Mouse (Mus musculus): ENCODE data around the gene Gstm1.
"Not testable (repeated sequence)": the region's sequence is repeated elsewhere in the genome, so short reads cannot be mapped to it uniquely, and the experiment has no call there.

Gene Gstm1

DNA sequence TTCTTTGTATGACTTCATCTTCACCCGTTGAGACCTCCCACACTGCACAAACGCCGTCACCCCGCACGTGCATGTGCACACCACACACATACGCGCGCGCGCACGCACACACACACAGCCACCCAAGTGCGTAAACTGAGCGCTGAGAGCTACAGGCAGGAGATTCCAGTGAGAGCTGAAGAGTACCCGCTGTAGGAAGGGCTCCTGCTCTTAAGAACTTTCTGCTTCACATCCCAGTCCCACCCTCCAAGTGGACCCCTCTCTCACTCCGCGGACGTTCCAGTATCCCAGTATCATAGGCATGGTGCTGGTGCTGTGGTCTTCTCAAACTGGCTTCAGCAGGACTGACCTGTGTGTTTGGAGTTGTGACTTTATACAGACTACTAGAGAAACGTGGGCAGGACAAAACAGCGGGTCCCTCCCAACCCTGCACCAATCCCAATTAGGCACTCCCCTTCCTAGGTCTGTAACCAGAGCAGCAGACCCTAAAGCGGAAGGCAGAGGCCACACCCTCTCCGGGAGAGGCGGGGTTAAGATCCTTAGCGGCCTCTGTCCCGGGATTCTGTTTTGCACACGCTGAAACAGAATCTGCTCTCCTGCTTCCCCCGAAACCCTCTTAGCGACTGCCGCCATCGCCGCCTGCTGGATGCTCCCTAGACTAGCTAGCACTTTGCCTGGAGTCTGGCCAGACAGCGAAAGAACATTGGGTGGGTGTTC lies at the start of gene Gstm1:
Gene Gstm1, minus strand, starts transcription at position 501 of the 717 bp plus-strand sequence.
- DNase-seq (ENCODE audit: low spot score in 2 of 2) = peak; percentile 99

DNA sequence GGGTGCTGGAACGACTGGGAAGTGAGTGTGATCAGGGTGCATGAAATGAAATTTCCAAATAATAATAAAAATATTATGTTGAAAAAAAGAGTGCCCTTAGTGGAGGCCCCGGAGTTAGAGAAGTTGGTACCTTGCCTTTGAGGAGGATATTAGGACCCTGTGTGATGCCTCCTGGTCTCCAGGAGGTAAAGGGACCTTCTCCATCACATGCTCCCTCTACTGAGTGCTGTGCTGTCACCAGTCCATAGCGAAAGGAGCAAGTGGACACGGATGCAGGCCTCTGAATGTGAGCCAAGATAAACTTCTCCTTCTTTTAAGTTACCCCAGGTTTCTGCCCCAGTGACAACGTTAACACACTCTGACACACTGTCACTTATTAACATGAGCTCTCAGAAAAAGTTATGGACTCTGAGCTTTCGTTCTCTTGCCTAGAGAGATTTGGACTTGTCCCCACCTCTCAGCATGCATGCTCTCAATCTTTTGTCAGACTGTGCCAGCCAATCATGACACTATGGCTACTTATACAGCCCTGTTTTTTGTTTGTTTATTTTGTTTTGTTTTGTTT lies 49.7 kb upstream of the Gstm1 start:
- no peak for DNase-seq (ENCODE audit: low spot score in 2 of 2)

DNA sequence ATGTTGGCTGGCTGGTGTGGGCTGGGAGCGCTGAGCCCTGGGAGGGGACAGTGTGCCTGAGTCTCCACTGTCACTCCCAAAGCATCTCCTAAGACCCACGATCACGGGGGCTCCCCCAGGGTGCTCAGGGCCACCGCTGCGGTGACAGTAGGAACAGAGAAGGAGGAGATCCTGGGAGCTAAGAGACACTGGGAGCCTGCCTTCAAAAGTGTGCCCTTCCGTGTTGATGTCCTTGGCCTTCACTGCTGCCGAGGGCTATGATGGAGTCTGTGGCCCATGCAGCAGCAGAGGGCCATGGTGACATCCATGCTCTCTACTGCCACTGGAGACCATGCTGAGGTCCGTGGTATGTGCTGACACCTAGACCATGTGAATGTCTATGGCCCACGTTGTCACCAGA lies 47.8 kb upstream of the Gstm1 start:
- no peak for DNase-seq (ENCODE audit: low spot score in 2 of 2)

DNA sequence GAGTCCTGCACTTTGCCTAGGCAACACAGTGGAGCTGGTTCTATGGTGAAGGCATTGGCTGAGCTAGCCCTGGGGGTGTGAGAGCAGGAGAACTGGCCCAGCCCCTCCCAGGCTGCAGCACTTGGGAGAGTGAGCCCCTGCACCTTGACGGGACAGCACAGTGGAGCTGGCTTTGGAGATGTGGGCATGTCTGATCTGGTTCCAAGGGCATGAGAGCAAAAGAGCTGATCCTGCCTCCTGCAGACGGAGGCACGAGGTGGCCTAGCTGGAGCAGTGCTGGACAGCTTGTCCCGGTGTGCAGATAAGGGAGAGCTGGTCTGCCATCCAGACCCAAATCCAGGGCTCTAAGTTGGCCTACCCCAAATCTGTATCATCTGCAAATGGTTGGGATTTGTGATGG lies 46.9 kb upstream of the Gstm1 start:
- no peak for DNase-seq (ENCODE audit: low spot score in 2 of 2)

DNA sequence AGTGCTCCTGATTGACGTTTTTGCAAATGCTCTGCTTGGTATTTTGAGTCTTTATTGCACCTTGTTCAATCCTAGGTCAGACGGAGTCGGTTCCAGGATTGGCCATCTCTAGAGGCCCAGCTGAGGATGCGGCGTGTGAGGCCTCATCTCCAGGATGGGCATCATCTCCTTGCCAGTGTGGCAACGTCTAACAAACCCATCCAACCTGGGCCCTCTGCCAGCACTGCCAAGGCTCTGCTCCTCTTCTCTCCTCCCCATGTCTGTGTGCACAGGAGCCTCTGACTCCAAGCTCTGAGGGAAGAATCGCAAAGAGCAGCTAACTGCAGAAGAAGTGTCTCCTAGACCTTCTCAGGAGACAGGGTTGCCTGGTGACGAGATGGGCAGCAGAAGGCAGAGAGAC lies 44.9 kb upstream of the Gstm1 start:
- DNase-seq (ENCODE audit: low spot score in 2 of 2) = no peak

DNA sequence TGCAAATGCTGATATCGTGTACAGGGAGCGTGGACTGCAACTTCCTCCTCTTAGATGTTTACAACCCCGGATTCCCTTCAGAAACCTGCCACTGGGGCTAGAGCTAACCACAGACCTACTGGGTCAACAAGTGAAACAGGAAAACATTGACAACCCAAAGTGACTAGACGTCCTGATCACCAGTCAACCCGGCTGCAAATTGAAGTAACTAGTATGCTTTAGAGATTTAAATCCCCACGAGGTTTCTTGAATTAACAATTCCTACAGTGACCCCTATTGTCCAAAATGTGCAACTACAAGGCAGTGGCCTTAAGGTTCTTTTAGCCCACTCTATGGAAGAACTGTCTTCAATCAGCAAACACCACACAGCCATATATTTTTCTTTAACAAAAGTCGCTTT lies 43.6 kb upstream of the Gstm1 start:
- peak; percentile 34 to 68 for DNase-seq (ENCODE audit: low spot score in 2 of 2)

DNA sequence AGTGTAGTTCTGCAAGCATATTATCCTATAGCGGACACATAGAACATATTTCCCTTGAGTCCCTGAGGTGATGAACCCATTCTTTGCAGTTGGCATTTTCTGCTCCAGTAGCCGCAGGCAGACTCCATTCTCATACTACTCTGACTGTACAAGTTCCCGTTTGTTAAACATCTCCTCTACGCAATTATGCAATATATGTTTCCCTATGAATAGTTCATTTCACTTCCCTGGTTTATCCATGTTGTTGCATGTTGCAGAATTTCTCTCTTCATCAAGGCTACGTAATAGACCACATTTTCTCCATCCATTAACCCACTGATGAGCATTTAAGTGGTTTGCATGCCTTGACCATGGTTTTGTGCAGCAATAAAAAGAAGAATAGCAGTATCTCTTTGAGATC lies 32.7 kb upstream of the Gstm1 start:
- DNase-seq (ENCODE audit: low spot score in 2 of 2) = no peak

DNA sequence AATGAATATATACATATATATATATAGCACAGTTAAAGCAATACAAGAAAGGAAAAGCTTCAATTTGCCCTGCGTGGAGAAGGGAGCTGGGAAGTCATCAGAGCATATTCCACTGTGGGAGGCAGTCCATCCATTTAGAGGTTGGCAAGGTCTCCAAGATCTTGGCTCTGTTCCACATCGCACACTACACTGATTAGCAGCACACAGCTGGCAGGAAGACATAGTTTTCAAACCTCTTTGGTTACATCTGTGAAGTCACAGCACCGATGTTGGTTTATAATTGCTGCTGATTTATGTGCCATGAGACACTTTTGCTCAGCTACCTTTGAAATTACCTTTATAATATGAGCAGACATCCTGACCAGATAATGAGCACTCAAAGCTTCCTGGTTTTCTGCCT lies 30.5 kb upstream of the Gstm1 start:
- no peak for DNase-seq (ENCODE audit: low spot score in 2 of 2)

DNA sequence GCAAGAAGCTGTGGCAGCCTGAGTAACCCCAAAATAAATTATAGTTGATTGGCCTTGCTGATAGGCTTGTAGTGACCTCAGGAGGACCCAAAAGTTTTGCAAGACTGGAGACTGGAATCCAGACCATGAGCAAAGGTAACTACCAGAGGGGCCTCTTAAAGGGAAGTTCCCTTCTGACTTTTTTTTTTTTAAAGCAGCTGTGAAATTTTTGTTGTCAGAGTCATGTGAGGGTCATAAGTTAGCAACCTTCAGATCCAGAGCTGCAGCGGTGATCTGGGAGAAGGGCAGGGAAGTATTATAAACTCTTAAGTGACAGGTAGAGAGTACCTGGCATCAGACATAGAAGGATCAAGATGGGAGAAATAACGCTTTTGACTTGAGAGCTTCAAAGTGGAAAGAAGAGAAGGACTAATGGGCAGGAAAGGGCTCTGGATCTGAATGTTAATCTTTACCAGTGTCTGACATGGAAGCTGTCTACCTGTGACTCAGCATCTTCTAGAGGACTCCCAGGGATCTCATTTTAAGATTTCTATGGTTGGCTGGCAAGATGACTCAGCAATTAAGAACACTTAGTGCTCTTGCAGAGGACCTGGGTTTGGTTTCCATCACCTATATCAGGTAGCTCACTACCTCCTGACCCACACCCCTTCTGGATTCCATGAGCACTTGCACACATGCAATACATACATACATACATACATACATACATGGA lies 29.3 kb upstream of the Gstm1 start:
- DNase-seq (ENCODE audit: low spot score in 2 of 2) = no peak

DNA sequence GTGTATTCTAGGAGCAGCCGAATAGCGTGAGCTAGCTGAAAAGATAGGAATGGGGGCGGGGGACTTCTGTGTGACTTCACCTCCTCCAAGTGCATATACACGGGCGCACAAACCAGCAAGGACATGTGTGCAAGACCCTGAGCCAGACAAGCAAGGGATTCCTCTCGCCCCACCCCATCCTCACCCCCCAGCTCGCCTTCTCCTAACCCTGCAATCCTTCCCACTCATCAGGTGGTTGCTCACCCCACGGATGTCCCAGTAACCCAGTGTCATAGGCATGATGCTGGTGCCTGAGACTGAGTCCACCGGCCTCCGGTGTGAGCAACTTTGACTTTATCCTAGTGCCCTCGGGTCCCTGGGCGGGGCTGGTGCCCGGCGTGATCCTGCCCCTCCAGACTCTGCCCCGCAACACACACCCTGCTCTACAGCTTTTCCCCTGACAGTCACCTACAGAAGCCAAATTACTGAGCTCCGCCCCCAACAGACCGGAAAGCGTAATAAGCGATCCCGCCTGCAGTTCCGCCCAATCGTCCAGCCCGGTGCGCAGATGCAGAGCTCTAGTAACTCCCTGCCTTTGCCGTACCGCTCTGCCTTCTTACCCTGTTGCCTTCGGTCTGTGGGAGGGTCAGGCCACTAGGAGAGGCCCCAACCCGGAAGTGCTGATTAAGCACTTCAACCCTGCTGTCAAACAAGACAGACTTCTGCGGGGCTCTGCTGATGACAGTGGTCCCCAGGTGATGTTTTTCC lies 26.8 kb upstream of the Gstm1 start, which contains the start of gene Gstm4:
Gene Gstm4, minus strand, starts transcription at position 501 of the 747 bp plus-strand sequence.
- peak; percentile 93 to 94 for DNase-seq (ENCODE audit: low spot score in 2 of 2)

DNA sequence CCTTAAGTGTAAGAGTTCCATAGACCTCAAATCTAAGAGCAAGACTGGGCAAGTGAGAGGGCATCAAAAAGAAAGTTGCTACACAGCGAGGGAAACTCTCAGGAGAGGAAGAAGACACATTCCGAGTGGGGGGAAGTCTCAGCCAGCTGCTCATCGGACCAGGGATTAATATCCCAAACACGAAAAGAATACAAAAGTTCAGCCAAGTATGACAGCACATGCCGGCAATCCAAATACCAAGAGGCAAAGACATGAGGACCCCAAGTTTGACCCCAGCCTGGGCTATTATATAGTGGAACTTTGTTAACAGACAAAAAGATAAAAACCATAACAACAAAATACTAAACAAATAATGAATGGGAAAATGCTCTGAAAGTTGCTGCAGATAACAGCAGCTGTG lies 15.4 kb upstream of the Gstm1 start:
- DNase-seq (ENCODE audit: low spot score in 2 of 2) = peak; percentile 53 to 58

DNA sequence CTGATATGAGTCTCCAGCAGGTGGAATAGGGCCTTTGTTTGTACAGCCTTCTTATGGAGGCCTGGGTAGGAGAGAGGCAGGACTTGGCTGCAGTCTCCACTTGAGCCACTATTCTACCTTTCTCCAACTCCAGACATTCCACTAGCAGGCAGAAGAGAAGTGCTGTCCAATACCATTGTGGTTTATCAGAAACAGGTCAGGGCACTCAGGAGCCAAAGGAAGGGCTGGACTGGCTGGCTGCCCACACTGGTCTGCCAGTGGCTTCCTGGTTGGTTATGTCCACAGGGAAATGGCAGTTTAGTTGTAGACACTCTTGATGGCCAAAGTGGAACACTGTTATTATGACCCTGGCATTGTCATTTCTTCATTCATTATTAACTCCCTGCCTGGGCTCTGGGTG lies 14.3 kb upstream of the Gstm1 start:
- DNase-seq (ENCODE audit: low spot score in 2 of 2) = no peak

DNA sequence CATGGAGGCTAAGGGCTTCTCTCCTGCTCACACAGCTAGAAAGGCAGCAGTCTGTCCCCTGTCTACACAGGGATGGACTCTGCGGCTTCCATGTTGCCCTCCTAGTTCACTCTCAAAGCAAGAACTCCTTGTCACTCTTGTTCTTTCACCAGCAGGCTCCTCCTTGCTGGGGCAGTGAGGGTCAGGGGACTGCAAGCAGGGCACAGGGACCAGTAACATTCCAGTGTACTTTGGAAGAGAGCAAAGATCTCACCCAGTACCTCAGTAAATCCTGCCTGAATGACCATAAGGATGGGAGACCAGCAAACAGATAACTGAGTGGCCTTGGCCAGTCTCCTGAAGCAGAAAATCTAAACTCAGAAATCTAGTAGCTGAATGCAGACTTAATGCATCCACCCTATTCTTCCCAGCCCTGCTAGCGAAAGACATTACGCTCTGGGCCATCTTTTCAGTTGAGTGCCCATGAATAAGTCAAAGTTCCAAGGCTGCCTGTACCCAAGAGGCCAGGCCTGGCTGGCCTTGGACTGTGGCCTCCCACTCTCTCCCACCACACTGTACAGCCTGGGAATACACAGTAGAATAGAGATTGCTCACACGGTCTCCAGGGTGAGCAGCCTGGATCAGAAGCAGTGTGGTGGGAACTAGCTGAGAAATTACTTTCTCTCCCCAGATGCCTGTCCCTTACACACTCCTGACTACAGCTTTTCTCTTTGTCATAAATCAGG lies 11.0 kb upstream of the Gstm1 start:
- DNase-seq (ENCODE audit: low spot score in 2 of 2) = no peak

DNA sequence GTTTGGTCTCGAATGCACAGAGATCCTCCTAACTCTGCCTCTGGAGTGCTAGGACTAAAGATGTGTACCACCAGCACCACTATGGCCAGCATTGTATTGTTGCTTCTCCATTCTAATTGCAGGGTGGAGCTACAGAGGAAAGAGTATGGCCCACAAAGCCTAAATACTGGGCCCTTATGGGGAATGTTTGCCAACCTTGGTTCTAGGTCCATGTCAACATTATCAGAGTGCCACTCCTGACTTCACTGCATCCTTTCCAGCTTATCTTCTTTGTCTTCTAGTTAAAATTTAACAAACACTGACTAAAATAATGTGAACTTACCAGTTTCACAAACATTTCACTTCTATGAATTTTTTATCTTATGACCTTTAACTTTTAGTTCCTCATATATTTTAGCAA lies 8.8 kb upstream of the Gstm1 start:
- DNase-seq (ENCODE audit: low spot score in 2 of 2) = no peak

DNA sequence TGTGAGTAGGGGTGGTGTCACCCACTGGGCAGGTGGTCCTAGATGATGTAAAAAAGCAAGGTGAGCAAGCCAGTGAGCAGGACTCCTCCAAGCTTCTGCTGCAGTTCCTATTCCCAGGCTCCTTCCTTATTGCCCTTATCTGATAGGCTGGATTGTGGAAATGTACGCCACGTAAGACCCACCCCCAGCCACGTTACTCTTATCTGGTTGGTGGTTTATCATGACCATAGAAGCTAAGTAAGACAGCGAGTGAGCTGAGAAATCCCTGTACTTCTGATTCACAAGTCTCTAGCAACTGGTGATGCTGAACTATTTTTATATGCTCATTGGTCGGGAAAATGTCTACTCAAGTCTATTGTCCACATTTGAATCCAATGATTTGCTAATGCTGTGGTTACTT lies 8.3 kb upstream of the Gstm1 start:
- no peak for DNase-seq (ENCODE audit: low spot score in 2 of 2)

DNA sequence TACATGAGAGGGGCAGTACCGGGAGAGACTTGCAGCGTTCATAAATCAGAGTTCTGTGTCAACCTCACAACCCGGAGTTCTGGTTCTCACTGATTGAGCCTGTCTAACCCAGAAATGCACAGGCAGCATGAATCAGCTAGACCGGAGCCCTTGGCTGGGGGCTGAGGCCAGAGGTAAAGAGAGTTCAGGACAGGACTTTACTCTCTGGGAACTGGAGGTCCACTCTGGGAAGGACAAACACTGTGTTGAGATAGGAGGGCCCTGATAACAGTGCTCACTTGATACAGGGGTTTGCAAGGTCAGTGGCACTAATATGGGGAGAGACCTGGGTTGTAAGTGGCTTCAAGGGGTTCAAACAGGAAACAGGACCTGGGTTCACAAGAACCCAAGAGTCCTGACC lies 7.5 kb upstream of the Gstm1 start:
- no peak for DNase-seq (ENCODE audit: low spot score in 2 of 2)

DNA sequence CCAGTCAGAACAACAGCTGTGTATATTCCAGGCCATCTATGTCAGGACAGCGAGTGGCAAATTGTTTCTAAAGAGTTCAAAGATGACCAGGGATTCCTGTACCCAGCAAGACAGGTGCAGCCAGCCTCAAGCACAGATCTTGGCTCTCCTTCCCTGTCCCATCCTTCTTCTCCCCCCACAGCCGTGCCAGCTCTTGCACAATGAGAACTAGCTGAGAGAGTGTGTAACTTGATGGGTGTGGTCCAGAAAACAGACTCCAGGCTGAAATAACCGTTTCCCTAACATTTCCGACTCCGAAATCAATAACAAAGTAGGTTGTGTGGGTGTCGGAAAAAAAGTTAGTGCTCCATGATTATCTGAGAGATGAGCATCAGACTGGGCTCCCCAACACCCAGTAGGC lies 4.9 kb upstream of the Gstm1 start:
- peak; percentile 55 for DNase-seq (ENCODE audit: low spot score in 2 of 2)

DNA sequence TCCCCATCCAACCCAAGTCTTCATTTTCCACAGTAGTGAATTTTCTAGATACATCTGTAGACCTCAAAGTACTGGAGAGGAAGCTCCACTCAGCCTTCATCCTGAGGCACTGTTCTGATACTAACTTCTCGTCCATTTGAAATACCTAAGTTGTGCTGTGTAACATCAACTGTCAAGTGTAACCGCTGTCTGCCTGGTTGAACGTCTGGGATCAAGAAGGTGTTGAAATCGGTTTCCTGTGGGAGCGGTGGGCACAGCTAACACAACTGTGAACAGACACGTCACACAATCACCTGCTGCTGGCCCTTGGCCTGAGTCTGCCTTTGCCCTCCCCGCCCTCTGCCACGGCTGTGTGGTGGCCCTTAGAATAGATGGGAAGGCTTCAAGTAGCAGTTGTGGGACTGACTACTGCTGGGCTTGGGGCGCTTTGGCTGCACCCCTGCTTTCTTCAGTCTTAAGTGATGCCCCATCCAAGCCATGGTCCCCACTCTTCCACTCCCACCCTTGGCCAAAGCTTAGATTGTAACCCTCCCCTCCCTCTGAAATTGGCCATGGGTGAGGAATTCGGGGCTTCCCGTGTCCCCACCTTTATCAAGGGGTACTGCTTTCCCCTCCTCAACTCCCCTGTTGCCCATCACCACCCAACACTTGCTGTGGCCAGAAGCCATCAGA lies 2.7 kb upstream of the Gstm1 start:
- not testable (repeated sequence) for DNase-seq (ENCODE audit: low spot score in 2 of 2)

DNA sequence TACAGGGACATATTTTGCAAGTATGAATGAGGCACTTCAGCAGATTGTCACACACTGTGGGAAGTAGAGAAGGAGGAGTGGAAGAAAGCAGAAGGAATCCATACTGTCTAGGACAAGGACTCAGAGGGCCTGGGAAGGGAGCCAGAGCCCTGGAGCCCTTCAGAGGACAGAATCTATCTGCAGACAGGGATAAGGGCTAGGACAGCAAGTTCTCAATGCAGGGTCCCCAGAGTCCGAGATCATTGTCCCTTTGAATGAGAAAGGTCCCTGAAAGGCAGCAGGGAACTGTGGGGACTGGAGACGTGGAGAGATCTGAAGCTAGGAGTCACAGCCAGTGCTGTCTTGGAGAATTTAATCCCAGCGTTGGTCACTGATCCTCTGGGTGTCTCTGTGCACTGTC lies 1.5 kb upstream of the Gstm1 start:
- peak; percentile 30 to 39 for DNase-seq (ENCODE audit: low spot score in 2 of 2)

DNA sequence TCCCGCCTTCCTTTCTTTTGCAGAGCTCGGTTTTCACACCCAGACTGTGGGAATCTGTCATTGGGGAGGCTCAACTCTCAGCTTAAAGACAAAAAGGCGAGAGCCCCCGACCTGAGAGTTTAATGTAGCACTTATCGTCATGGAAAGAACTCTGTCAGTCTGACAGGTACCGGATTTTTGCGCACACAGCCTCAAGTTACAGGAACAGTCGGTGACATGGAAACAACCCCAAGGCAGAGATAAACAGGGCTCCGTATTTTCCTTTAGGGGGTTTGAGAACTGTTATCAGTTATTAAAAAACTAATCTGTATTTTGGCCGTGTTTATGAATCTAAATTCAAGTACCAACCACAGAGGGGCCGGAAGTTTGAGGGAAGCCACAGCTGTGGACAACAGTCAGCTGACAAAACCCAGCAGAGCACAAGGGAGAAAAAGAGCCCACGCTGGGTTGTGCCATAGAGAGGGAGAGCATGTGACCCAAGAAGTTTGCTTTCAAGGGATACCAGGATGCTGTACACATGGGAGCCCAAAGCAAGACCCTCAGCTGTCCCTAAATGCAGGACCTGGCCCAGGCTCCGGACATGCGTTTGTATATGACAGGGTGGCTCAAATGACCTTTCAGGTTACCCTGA lies 532 bp upstream of the Gstm1 start:
- DNase-seq (ENCODE audit: low spot score in 2 of 2) = no peak

DNA sequence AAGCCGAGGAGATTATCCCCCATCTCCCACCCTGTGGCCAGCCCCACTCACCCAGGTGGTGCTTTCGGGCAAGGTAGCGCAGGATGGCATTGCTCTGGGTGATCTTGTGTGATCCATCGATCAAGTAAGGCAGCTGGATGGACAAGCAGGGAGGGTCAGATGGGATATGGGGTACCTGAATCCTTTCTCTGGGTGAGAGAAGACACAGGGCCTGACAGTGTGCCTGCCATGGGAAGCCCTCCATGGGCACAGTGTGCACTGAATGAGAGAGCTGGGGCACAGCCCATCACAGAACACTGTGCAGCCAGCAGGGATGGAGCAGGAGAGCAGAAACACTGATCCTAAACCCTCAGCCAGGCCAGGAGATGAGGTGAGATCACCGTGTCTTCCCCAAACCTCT lies 1.3 kb downstream of the Gstm1 start:
- not testable (repeated sequence) for DNase-seq (ENCODE audit: low spot score in 2 of 2)

Data from heart, adult 9 months (tissue).